Mouse (Mus musculus) C2C12 (cell line): ENCODE measurements at regions not wholly inside any gene's neighbourhood (a gene's known extent, or its start where the extent isn't known, plus 50 kb on each side); places are given as distances from the start of the nearest gene placed in this dataset.

Experiments used
- CEBPB ChIP-seq: IDR thresholded peaks from one replicate; pipeline ENCODE4 v1.6.1; 2011; ENCODE audit warnings: low read depth, mild to moderate bottlenecking, control low read depth, moderate library complexity
- CTCF ChIP-seq: IDR thresholded peaks from one replicate; pipeline ENCODE4 v1.5.1; 2011; ENCODE audit not compliant: control insufficient read depth, insufficient read depth, insufficient read length
- FOSL1 ChIP-seq: IDR thresholded peaks from one replicate; pipeline ENCODE4 v1.8.0; 2011; ENCODE audit warnings: mild to moderate bottlenecking, low read length; ENCODE audit not compliant: poor library complexity, insufficient read depth, severe bottlenecking
- MAX ChIP-seq: IDR thresholded peaks from one replicate; pipeline ENCODE4 v1.6.1; 2011; ENCODE audit warnings: mild to moderate bottlenecking, control low read depth
- MYOD1 ChIP-seq: IDR thresholded peaks from one replicate; pipeline ENCODE4 v1.6.1; 2011; ENCODE audit warnings: low read depth; ENCODE audit not compliant: control insufficient read depth, insufficient read length
- USF1 ChIP-seq: IDR thresholded peaks from one replicate; pipeline ENCODE4 v1.6.1; 2011; ENCODE audit warnings: low read depth, mild to moderate bottlenecking, control low read depth, moderate library complexity

DNA sequence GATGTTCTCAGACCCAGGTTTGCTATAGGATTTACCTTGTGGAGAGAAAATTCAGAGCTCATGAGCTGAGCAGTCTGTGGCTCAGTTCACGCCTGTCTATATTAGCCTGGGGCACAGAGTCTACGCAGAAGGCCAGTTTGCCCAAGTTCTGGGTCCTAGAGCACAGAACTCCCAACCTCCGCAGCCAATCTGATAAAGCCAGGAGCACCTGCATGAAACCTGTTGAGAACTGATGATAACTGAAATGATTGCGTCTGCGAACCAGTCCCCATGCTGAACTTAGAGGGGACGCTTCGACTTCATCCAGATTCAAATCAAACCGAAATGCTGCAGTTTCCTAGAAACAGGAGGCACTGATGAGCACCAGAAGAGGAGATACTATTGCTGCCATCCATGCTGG is 229.0 kb upstream of the Zfp637 start:
- TF ChIP-seq FOSL1 = no peak
- no peak for TF ChIP-seq CTCF
- TF ChIP-seq MAX = no peak
- no peak for TF ChIP-seq USF1
- TF ChIP-seq CEBPB = no peak
- TF ChIP-seq MYOD1 = no peak
